Mouse (Mus musculus) lung, postnatal 0 days (tissue): ENCODE data around the gene Mllt10. TPM values are rescaled to one million over a fixed set of nuclear protein-coding genes. Genes with fewer than 3 reads are reported as not detected.

Experiments
- ATAC-seq: fragments of 200-750 bp; cut with Nextera tagmentation; 2 replicates; pipeline ENCODE4 v1.8.0; 2017; ENCODE audit warnings: moderate library complexity
- DNase-seq: peaks from one replicate; pipeline ENCODE4 v3.0.0-alpha.2; 2016; ENCODE audit warnings: low spot score
- H3K27ac ChIP-seq: fragments of 300-500 bp; sonication (generic); 2 replicates; pipeline ENCODE4 v1.5.1; 2014; ENCODE audit warnings: antibody characterized with exemption, mild to moderate bottlenecking, low read length, mixed read lengths
- H3K27me3 ChIP-seq: fragments of 300-500 bp; sonication (generic); replicated peaks from 2 replicates; pipeline ENCODE4 v1.6.1; 2014; ENCODE audit warnings: low read length, mixed read lengths; ENCODE audit not compliant: insufficient read depth
- H3K36me3 ChIP-seq: fragments of 300-500 bp; sonication (generic); 2 replicates; pipeline ENCODE4 v1.6.1; 2014; ENCODE audit warnings: low read length, mixed read lengths; ENCODE audit not compliant: insufficient read depth
- H3K4me1 ChIP-seq: fragments of 300-500 bp; sonication (generic); 2 replicates; pipeline ENCODE4 v1.6.1; 2014; ENCODE audit warnings: antibody characterized with exemption, low read depth, low read length, mixed read lengths; ENCODE audit not compliant: insufficient read depth
- H3K4me2 ChIP-seq: fragments of 300-500 bp; sonication (generic); replicated peaks from 2 replicates; pipeline ENCODE4 v1.6.1; 2014; ENCODE audit warnings: low read depth, mild to moderate bottlenecking, low read length, moderate library complexity, mixed read lengths
- H3K4me3 ChIP-seq: fragments of 300-500 bp; sonication (generic); 2 replicates; pipeline ENCODE4 v1.5.1; 2014; ENCODE audit warnings: low read depth, low read length
- H3K9ac ChIP-seq: fragments of 300-500 bp; sonication (generic); replicated peaks from 2 replicates; pipeline ENCODE4 v1.6.1; 2014; ENCODE audit warnings: low read depth, mild to moderate bottlenecking
- H3K9me3 ChIP-seq: fragments of 300-500 bp; sonication (generic); 2 replicates; pipeline ENCODE4 v1.6.1; 2016; ENCODE audit warnings: low read length, mixed read lengths
- CTCF ChIP-seq: IDR thresholded peaks from 2 replicates; pipeline ENCODE4 v1.5.1; 2016; ENCODE audit warnings: antibody characterized with exemption, mild to moderate bottlenecking
- EP300 ChIP-seq: IDR thresholded peaks from 2 replicates; pipeline ENCODE4 v1.6.1; 2016; ENCODE audit warnings: antibody characterized with exemption, mild to moderate bottlenecking, control low read depth
- WGBS: fragments of 180-500 bp; shearing (Covaris S2); extraction: QIAGEN DNeasy Blood & Tissue Kit; methylation state at CpG from one replicate; pipeline ENCODE4 v1.1.7; 2014; 5-methylcytosine and 5-hydroxymethylcytosine counted together
- microRNA-seq: library from miRNA; unstranded; fragments of <30 nt; microRNA quantifications from one replicate; pipeline ENCODE4, GENCODE M21; 2016
- polyA plus RNA-seq: library from polyadenylated mRNA; unstranded; fragments of >200 nt; fragmentation: Nextera tagmentation; extraction: Ambion mirVana; gene quantifications from 2 replicates; pipeline ENCODE4 v1.2.1, GENCODE M21; 2015

Gene Mllt10
- polyA plus RNA-seq, 1 experiment from 2014 or later = 35.1 TPM

- H3K4me3 ChIP-seq = no peak overlapping the region
- no peak overlapping the region for H3K27ac ChIP-seq
- H3K4me1 ChIP-seq = no peaks in the 10 kb centered on the region
- no peaks in the 10 kb centered on the region for H3K27me3 ChIP-seq
- ATAC-seq = no peak
- no peak for TF ChIP-seq EP300
- no peak for TF ChIP-seq CTCF
- WGBS = 93% methylated on average over 5 of the region's 5 CpGs
- H3K9ac ChIP-seq = no peak overlapping the region
- no peak overlapping the region for H3K4me2 ChIP-seq
- H3K36me3 ChIP-seq = no peaks in the 10 kb centered on the region
- H3K9me3 ChIP-seq = no peaks in the 10 kb centered on the region
- peak; percentile 2 for DNase-seq
These were observed 180.5 kb downstream of the Mllt10 start for GRCm38 (mm10) chr2:18235524-18235923.

GRCm38 (mm10) chr2:18249224-18249623, 194.2 kb downstream of the Mllt10 start:
- H3K27ac ChIP-seq = no peak overlapping the region
- 0 out of 2 replicates have a peak, but pooled peaks cover 4% of the 10 kb centered on the region for H3K36me3 ChIP-seq
- H3K4me2 ChIP-seq = no peak overlapping the region
- no peaks in the 10 kb centered on the region for H3K27me3 ChIP-seq
- ATAC-seq (no peak), DNase-seq (no peak)
- no peak overlapping the region for H3K9ac ChIP-seq
- no peak overlapping the region for H3K4me3 ChIP-seq
- WGBS = 84% methylated on average over 3 of the region's 3 CpGs
- TF ChIP-seq EP300 = no peak
- TF ChIP-seq CTCF = no peak
- no peaks in the 10 kb centered on the region for H3K9me3 ChIP-seq
- H3K4me1 ChIP-seq = no peaks in the 10 kb centered on the region

Small RNA genes lying within 50 kb of the gene (microRNA-seq; reads per million reads assigned to microRNA genes)
- gene Gm23638 (not detected), gene Mir7655 (3.7 reads per million, percentile 10 among the genes with 10 or more reads in this experiment)

Other genes starting within 250 kb of the Mllt10 start
- gene H2al2a, start 58.3 kb upstream of the Mllt10 start, polyA plus RNA-seq = not detected in 2 replicates
- gene A930004D18Rik, start 17.5 kb upstream of the Mllt10 start, polyA plus RNA-seq = 11.0 and 11.3 TPM in 2 replicates
- 2.5 and 3.0 TPM in 2 replicates for gene Skida1, start 6.2 kb upstream of the Mllt10 start, polyA plus RNA-seq